Mouse (Mus musculus): ENCODE results near the gene Hdac9.
A peak's percentile ranks its signal among the peaks of the same experiment; 100 is the strongest.

Hdac9 gene

GRCm38 (mm10) chr12:34594167-34594793 is 322.6 kb downstream of the Hdac9 start:
- DNase-seq (ENCODE audit: low spot score): no peak

- no peak for DNase-seq (ENCODE audit: low spot score)
Measured at GRCm38 (mm10) chr12:34587171-34587570, 329.7 kb downstream of the Hdac9 start.

GRCm38 (mm10) chr12:34582522-34582921 is 334.4 kb downstream of the Hdac9 start:
- no peak for DNase-seq (ENCODE audit: low spot score)

DNA sequence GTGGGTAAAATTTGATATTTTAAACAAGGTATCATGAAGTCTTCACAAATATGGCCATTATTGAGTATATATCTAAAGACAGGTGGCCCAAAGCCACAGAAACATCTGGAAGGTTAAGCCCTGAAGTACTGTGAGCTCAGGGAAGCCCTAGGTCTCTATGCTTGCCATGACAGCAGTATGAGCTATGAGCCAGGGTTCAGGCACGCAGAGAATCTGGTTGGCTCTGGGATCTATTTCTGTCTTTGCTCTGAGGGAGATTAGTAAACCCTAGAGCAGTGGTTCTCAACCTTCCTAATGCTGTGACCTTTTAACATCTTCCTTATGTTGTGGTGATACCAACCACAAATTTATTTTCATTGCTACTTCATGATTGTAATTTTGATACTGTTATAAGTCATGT is 337.7 kb downstream of the Hdac9 start:
- no peak for DNase-seq (ENCODE audit: low spot score)

DNA sequence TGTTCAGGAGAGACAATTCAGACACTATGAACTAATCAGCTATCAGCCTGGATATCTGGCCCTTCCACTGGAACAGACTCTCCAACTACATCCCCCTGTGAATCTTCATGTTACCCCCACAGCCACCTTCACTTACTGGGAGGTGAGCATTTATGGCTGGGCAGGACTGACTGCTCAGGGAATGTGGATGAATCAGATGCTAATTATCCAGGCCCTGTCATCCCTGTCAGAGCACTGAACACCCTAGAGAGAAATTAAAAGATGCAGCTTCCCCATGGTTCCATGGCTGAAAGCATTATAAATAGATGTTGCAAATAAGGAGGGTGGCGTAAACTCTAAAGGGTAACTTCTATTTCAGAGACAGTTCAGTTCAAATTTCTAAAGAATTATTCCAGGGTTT is 345.8 kb downstream of the Hdac9 start:
- DNase-seq (ENCODE audit: low spot score): no peak

GRCm38 (mm10) chr12:34569472-34569871 is 347.4 kb downstream of the Hdac9 start:
- no peak for DNase-seq (ENCODE audit: low spot score)

DNA sequence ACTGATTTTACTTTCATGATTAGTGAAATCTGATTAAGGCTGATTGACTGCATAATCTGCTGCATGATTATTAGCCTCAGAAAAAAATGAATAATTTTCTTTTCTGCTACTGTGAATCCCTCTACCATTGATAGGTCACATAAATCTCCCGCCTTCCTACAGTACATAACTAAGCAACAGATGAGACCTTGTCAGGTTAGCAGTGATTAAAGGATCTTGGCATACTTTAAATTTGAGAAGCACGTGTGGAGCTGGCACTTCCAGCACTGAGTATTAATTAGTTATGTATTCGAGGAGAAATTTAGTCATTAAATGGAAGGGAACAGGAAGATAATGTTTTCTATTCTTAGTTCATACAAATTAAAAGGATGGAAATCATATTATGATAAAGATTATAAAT is 347.8 kb downstream of the Hdac9 start:
- DNase-seq (ENCODE audit: low spot score): no peak

- DNase-seq (ENCODE audit: low spot score): no peak
Measured at GRCm38 (mm10) chr12:34562331-34562730, 354.6 kb downstream of the Hdac9 start.

GRCm38 (mm10) chr12:34559001-34559400 is 357.9 kb downstream of the Hdac9 start:
- DNase-seq (ENCODE audit: low spot score): no peak

DNA sequence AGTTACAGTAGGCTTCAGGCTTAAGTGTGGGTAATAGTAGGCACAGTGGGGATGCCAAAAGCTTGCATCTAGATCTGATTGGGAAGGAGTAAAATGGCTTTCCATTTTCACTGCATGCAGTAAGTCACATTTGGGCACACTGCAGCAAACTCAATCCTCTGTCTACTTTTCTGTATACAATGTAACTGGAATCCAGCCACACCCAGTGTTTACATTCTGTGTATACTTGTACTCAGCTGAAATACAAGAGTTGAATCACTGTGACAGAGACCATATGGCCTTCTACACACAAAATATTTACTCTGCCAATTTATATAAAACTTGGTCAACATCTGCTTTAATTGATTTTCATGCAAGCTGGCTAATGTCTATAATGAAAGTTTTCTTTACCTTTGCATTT is 362.1 kb downstream of the Hdac9 start:
- DNase-seq (ENCODE audit: low spot score): no peak

- DNase-seq (ENCODE audit: low spot score): peak; percentile 24
Measured at GRCm38 (mm10) chr12:34550268-34550667, 366.6 kb downstream of the Hdac9 start.

- DNase-seq (ENCODE audit: low spot score): peak; percentile 49
Measured at GRCm38 (mm10) chr12:34529165-34529545, 387.7 kb downstream of the Hdac9 start.

GRCm38 (mm10) chr12:34528201-34529164 is 388.4 kb downstream of the Hdac9 start:
- DNase-seq (ENCODE audit: low spot score): peak; percentile 81

GRCm38 (mm10) chr12:34527761-34528160 is 389.1 kb downstream of the Hdac9 start:
- no peak for DNase-seq (ENCODE audit: low spot score)

DNA sequence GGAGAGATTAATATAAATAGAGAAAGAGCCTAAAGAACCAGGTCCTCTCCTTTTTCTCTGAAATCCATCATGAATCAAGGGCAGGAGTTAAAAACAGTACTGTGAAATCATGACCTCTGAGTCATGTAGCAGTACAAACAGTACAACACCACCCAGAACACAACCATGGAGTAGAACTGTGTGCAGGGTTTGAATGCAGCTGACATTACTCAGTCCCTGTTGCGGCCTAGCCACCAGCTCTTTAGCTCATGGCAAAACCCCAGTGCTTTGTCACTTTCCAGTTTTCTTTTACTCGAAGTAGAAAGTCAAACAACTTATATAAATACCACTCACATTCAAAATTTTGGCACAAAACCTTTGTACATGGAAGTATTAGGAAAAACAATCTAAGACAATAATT is 395.4 kb downstream of the Hdac9 start:
- no peak for DNase-seq (ENCODE audit: low spot score)

DNA sequence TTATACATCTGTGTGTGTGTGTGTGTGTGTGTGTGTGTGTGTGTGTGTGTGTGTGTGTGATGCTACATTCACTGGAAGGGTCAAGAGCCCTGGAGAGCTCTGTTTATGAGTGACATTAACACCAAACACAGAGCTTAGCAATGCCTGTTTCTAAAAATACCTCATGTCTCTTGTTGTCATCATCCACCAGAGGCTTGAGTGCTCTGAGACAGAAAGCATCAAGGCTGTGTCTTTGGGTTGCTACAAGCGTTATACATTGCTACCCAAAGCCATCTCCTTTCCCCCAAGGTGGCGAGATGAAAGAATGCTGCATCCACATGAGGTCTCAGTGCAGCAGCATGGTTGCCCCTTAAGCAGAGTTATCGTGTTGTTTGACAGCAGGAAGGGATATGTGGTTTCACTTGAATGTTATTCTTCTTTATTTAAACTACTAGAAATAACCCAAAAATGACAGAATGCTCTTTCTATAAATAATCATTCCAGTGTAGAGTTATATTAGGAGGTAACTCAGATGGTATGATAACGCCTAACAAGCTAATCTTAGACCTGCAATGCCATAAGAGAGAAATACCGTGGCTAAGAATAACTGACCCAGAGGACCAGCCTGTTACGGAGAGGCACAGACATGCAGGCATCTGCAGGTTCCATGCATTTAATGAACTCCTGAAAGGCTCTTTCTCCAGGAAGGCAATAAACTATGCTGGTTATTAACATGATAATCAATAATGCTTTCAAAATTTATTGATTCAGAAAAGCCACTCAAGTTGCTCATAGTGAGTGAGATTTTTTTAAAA is 399.9 kb downstream of the Hdac9 start:
- no peak for DNase-seq (ENCODE audit: low spot score)

GRCm38 (mm10) chr12:34506345-34506744 is 410.6 kb downstream of the Hdac9 start:
- no peak for DNase-seq (ENCODE audit: low spot score)

DNA sequence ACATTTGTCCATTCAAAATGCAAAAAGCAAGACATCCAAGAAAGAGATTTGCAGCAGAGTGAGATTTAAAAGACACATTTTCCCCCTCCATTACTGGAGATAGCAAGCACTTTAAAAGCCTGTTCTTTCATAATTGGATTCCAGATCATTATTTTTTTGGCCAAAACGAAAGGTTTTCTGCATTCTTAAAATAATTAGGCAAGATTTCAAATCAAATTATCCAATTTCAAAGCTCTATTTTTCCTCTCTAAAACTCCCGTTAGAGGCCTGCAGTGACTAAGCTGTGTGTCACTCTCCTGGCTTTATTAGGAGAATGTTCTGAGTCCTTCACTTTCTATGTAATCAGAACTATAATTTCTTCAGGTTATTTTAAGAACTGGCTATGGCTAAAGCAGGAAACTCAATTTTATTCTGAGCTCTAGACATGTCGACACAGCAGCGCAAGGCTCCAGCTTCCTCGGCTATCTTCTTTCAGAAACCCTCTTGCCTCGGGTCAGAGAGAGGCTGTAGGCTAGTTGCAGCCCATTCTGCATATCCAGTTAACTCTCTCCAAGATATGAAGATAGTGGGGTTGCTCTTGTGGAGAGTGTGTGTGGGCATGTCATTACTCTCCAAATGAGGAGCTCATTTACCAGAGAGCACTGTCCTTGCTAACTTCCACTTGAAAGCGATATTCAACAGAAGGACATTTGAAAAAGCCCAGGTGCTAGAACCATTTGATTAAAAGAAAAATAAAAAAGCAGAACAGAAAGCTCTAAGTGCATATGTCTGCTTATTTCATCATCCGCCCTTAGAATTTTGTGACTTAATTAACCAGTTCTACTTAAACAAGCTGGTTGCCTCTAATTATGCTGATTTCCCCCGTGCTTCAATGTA is 417.9 kb downstream of the Hdac9 start:
- DNase-seq (ENCODE audit: low spot score): peak; percentile 82

- peak; percentile 77 for DNase-seq (ENCODE audit: low spot score)
Measured at GRCm38 (mm10) chr12:34498331-34498730, 418.6 kb downstream of the Hdac9 start.

DNA sequence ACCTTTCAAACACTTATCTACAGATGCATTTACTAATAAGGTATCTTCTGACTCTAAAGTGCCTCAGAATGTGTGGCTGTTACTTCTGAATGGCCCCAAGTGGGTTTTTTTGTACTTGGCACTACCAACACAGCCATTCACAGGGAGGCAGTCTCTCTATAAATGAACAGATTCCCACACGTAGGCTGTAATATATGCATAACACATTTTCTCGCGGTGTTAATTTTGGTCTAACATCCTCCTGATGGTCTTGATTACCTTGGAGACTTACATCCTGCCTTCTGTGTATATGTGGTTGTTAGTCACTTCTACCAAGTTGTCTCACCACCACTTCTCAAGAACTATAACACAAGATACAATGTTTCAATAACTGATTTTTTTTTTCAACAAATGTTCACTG is 419.2 kb downstream of the Hdac9 start:
- DNase-seq (ENCODE audit: low spot score): no peak

GRCm38 (mm10) chr12:34495940-34496339 is 421.0 kb downstream of the Hdac9 start:
- DNase-seq (ENCODE audit: low spot score): no peak

GRCm38 (mm10) chr12:34489629-34490028 is 427.3 kb downstream of the Hdac9 start:
- no peak for DNase-seq (ENCODE audit: low spot score)

All from MN1 (cell line).